Mouse (Mus musculus): ENCODE results near the gene Supt20. TPM values are rescaled to one million over a fixed set of nuclear protein-coding genes. Genes with fewer than 3 reads are reported as not detected.

Supt20 gene
- polyA plus RNA-seq (2014; fragmentation: Illumina TruSeq; extraction: RNeasy Lipid Tissue Mini Kit (QIAGEN cat#74804); ENCODE audit: low read depth, low replicate concordance), result 23.7 TPM

GRCm38 (mm10) chr3:54692202-54693055 lies at the start of gene Supt20:
Gene Supt20 (plus strand): TSS chr3:54692807.

GRCm38 (mm10) chr3:54714253-54714652 lies 21.6 kb downstream of the Supt20 start, which contains the start of gene Gm21958:
Gene Gm21958 (minus strand): TSS chr3:54714353.

GRCm38 (mm10) chr3:54735247-54736046 lies 42.8 kb downstream of the Supt20 start, which contains the start of the genes Exosc8 and Alg5:
Gene Exosc8 (minus strand): TSS chr3:54735393.
Gene Alg5 (plus strand): TSS chr3:54735539.

GRCm38 (mm10) chr3:54755145-54756041 lies 62.8 kb downstream of the Supt20 start, which contains the start of gene Smad9:
Gene Smad9 (plus strand): TSS chr3:54755582.

Other genes starting within 250 kb of the Supt20 start
- gene Gm21958, start 21.5 kb downstream of the Supt20 start, polyA plus RNA-seq (2014; fragmentation: Illumina TruSeq; extraction: RNeasy Lipid Tissue Mini Kit (QIAGEN cat#74804); ENCODE audit: low read depth, low replicate concordance), result not detected
- gene Exosc8, start 42.6 kb downstream of the Supt20 start, polyA plus RNA-seq (2014; fragmentation: Illumina TruSeq; extraction: RNeasy Lipid Tissue Mini Kit (QIAGEN cat#74804); ENCODE audit: low read depth, low replicate concordance), result 25.1 TPM
- gene Alg5, start 42.7 kb downstream of the Supt20 start, polyA plus RNA-seq (2014; fragmentation: Illumina TruSeq; extraction: RNeasy Lipid Tissue Mini Kit (QIAGEN cat#74804); ENCODE audit: low read depth, low replicate concordance), result 16.2 TPM
- 1.4 TPM for gene Smad9, start 62.8 kb downstream of the Supt20 start, polyA plus RNA-seq (2014; fragmentation: Illumina TruSeq; extraction: RNeasy Lipid Tissue Mini Kit (QIAGEN cat#74804); ENCODE audit: low read depth, low replicate concordance)
- 19.2 TPM for gene Rfxap, start 115.0 kb downstream of the Supt20 start, polyA plus RNA-seq (2014; fragmentation: Illumina TruSeq; extraction: RNeasy Lipid Tissue Mini Kit (QIAGEN cat#74804); ENCODE audit: low read depth, low replicate concordance)
- 0.50 TPM for gene Sertm1, start 223.1 kb downstream of the Supt20 start, polyA plus RNA-seq (2014; fragmentation: Illumina TruSeq; extraction: RNeasy Lipid Tissue Mini Kit (QIAGEN cat#74804); ENCODE audit: low read depth, low replicate concordance)